Mouse (Mus musculus): ENCODE results near the gene Zfp319. TPM values are rescaled to one million over a fixed set of nuclear protein-coding genes. Genes with fewer than 3 reads are reported as not detected.

The Zfp319 gene
- polyA plus RNA-seq, 1 experiment from 2014 or later: 2.2 TPM

GRCm38 (mm10) chr8:95375374-95375930 is 43.7 kb upstream of the Zfp319 start:
- Histone ChIP-seq H3K36me3 (ENCODE audit: control insufficient read depth, insufficient read depth) (peaks cover 10% of the 10 kb centered on the region; the same call in 1 of the 2 replicates), H3K4me2 (replicated peaks; ENCODE audit: low read depth) (no peak overlapping the region), H3K4me1 (replicated peaks; ENCODE audit: control insufficient read depth, insufficient read depth, low read length) (no peaks in the 10 kb centered on the region; the same call in 1 of the 2 replicates), H3K27me3 (replicated peaks; ENCODE audit: control insufficient read depth, insufficient read depth, low read length) (no peaks in the 10 kb centered on the region), H3K9ac (ENCODE audit: low read depth, low read length) (no peak overlapping the region), H3K27ac (ENCODE audit: low read depth, low read length) (no peak overlapping the region), H3K9me3 (ENCODE audit: control insufficient read depth) (no peaks in the 10 kb centered on the region), H3K4me3 (ENCODE audit: low read depth, low read length) (no peak overlapping the region)
- 76% methylated on average over 7 of the region's 7 CpGs for WGBS
- no peak for TF ChIP-seq CTCF (IDR thresholded peaks at IDR 0.05; ENCODE audit: low read depth)
- ATAC-seq: no peak

GRCm38 (mm10) chr8:95374429-95374828 is 42.7 kb upstream of the Zfp319 start:
- no peaks in the 10 kb centered on the region for H3K9me3 ChIP-seq (ENCODE audit: control insufficient read depth)
- no peak for TF ChIP-seq CTCF (IDR thresholded peaks at IDR 0.05; ENCODE audit: low read depth)
- H3K4me1 ChIP-seq (replicated peaks; ENCODE audit: control insufficient read depth, insufficient read depth, low read length): no peaks in the 10 kb centered on the region; the same call in 1 of the 2 replicates
- H3K4me3 ChIP-seq (ENCODE audit: low read depth, low read length): no peak overlapping the region
- no peak overlapping the region for H3K9ac ChIP-seq (ENCODE audit: low read depth, low read length)
- no peaks in the 10 kb centered on the region for H3K27me3 ChIP-seq (replicated peaks; ENCODE audit: control insufficient read depth, insufficient read depth, low read length)
- ATAC-seq: no peak
- WGBS: 72% methylated on average over 3 of the region's 3 CpGs
- H3K4me2 ChIP-seq (replicated peaks; ENCODE audit: low read depth): no peak overlapping the region
- no peak overlapping the region for H3K27ac ChIP-seq (ENCODE audit: low read depth, low read length)
- H3K36me3 ChIP-seq (ENCODE audit: control insufficient read depth, insufficient read depth): peaks cover 20% of the 10 kb centered on the region; the same call in 1 of the 2 replicates

GRCm38 (mm10) chr8:95373389-95374002 is 41.7 kb upstream of the Zfp319 start:
- H3K4me3 ChIP-seq (ENCODE audit: low read depth, low read length): no peak overlapping the region
- no peaks in the 10 kb centered on the region for H3K27me3 ChIP-seq (replicated peaks; ENCODE audit: control insufficient read depth, insufficient read depth, low read length)
- H3K4me1 ChIP-seq (replicated peaks; ENCODE audit: control insufficient read depth, insufficient read depth, low read length): no peaks in the 10 kb centered on the region; the same call in 1 of the 2 replicates
- TF ChIP-seq CTCF (IDR thresholded peaks at IDR 0.05; ENCODE audit: low read depth): no peak
- H3K4me2 ChIP-seq (replicated peaks; ENCODE audit: low read depth): no peak overlapping the region
- 56% methylated on average over 12 of the region's 12 CpGs for WGBS
- ATAC-seq: no peak
- no peak overlapping the region for H3K9ac ChIP-seq (ENCODE audit: low read depth, low read length)
- H3K36me3 ChIP-seq (ENCODE audit: control insufficient read depth, insufficient read depth): peaks cover 22% of the 10 kb centered on the region; the same call in 1 of the 2 replicates
- H3K9me3 ChIP-seq (ENCODE audit: control insufficient read depth): no peaks in the 10 kb centered on the region
- no peak overlapping the region for H3K27ac ChIP-seq (ENCODE audit: low read depth, low read length)

- H3K27ac ChIP-seq (ENCODE audit: low read depth, low read length): peak overlapping the region; percentile 15; the same call in 1 of the 2 replicates
- H3K4me3 ChIP-seq (ENCODE audit: low read depth, low read length): peak overlapping the region; percentile 16; the same call in 1 of the 2 replicates
- no peaks in the 10 kb centered on the region; the same call in 1 of the 2 replicates for H3K4me1 ChIP-seq (replicated peaks; ENCODE audit: control insufficient read depth, insufficient read depth, low read length)
- H3K36me3 ChIP-seq (ENCODE audit: control insufficient read depth, insufficient read depth): peaks cover 22% of the 10 kb centered on the region; the same call in 1 of the 2 replicates
- H3K4me2 ChIP-seq (replicated peaks; ENCODE audit: low read depth): peak overlapping the region; percentile 57
- H3K9me3 ChIP-seq (ENCODE audit: control insufficient read depth): no peaks in the 10 kb centered on the region
- H3K27me3 ChIP-seq (replicated peaks; ENCODE audit: control insufficient read depth, insufficient read depth, low read length): no peaks in the 10 kb centered on the region
- peak; percentile 61 for ATAC-seq
- TF ChIP-seq CTCF (IDR thresholded peaks at IDR 0.05; ENCODE audit: low read depth): no peak
- peak overlapping the region; percentile 17; the same call in 1 of the 2 replicates for H3K9ac ChIP-seq (ENCODE audit: low read depth, low read length)
- WGBS: 48% methylated on average over 20 of the region's 20 CpGs
Observed at GRCm38 (mm10) chr8:95369581-95370326, 38.0 kb upstream of the Zfp319 start.

GRCm38 (mm10) chr8:95363849-95364248 is 32.1 kb upstream of the Zfp319 start:
- peak; percentile 84 for ATAC-seq

GRCm38 (mm10) chr8:95362272-95362671 is 30.5 kb upstream of the Zfp319 start:
- no peaks in the 10 kb centered on the region for H3K9me3 ChIP-seq (ENCODE audit: control insufficient read depth)
- H3K27me3 ChIP-seq (replicated peaks; ENCODE audit: control insufficient read depth, insufficient read depth, low read length): no peaks in the 10 kb centered on the region
- no peaks in the 10 kb centered on the region for H3K36me3 ChIP-seq (ENCODE audit: control insufficient read depth, insufficient read depth)
- H3K4me2 ChIP-seq (replicated peaks; ENCODE audit: low read depth): no peak overlapping the region
- H3K4me3 ChIP-seq (ENCODE audit: low read depth, low read length): no peak overlapping the region
- no peak for ATAC-seq
- no peak for TF ChIP-seq CTCF (IDR thresholded peaks at IDR 0.05; ENCODE audit: low read depth)
- 60% methylated on average over 6 of the region's 6 CpGs for WGBS
- peaks cover 6% of the 10 kb centered on the region; the same call in 1 of the 2 replicates for H3K4me1 ChIP-seq (replicated peaks; ENCODE audit: control insufficient read depth, insufficient read depth, low read length)
- no peak overlapping the region for H3K9ac ChIP-seq (ENCODE audit: low read depth, low read length)
- H3K27ac ChIP-seq (ENCODE audit: low read depth, low read length): no peak overlapping the region

More at GRCm38 (mm10) chr8:95363849-95364248, 32.1 kb upstream of the Zfp319 start:
- H3K27ac ChIP-seq (ENCODE audit: low read depth, low read length): peak overlapping the region; percentile 31
- H3K9ac ChIP-seq (ENCODE audit: low read depth, low read length): no peak overlapping the region
- H3K4me2 ChIP-seq (replicated peaks; ENCODE audit: low read depth): no peak overlapping the region
- H3K4me3 ChIP-seq (ENCODE audit: low read depth, low read length): no peak overlapping the region
- WGBS: 44% methylated on average over 2 of the region's 2 CpGs
- no peaks in the 10 kb centered on the region for H3K27me3 ChIP-seq (replicated peaks; ENCODE audit: control insufficient read depth, insufficient read depth, low read length)
- H3K36me3 ChIP-seq (ENCODE audit: control insufficient read depth, insufficient read depth): no peaks in the 10 kb centered on the region
- peaks cover 3% of the 10 kb centered on the region; the same call in 1 of the 2 replicates for H3K4me1 ChIP-seq (replicated peaks; ENCODE audit: control insufficient read depth, insufficient read depth, low read length)
- no peaks in the 10 kb centered on the region for H3K9me3 ChIP-seq (ENCODE audit: control insufficient read depth)
- TF ChIP-seq CTCF (IDR thresholded peaks at IDR 0.05; ENCODE audit: low read depth): no peak
